Mouse (Mus musculus): ENCODE measurements around the gene Mterf4. TPM values are rescaled to one million over a fixed set of nuclear protein-coding genes. Genes with fewer than 3 reads are reported as not detected.
A peak's percentile ranks its signal among the peaks of the same experiment; 100 is the strongest.
"Not testable (repeated sequence)": the region's sequence is repeated elsewhere in the genome, so short reads cannot be mapped to it uniquely, and the experiment has no call there.

Gene Mterf4
- 10 to 100 TPM; 10.7 to 13.5 (median 11.6) TPM for total RNA-seq (2022)

DNA sequence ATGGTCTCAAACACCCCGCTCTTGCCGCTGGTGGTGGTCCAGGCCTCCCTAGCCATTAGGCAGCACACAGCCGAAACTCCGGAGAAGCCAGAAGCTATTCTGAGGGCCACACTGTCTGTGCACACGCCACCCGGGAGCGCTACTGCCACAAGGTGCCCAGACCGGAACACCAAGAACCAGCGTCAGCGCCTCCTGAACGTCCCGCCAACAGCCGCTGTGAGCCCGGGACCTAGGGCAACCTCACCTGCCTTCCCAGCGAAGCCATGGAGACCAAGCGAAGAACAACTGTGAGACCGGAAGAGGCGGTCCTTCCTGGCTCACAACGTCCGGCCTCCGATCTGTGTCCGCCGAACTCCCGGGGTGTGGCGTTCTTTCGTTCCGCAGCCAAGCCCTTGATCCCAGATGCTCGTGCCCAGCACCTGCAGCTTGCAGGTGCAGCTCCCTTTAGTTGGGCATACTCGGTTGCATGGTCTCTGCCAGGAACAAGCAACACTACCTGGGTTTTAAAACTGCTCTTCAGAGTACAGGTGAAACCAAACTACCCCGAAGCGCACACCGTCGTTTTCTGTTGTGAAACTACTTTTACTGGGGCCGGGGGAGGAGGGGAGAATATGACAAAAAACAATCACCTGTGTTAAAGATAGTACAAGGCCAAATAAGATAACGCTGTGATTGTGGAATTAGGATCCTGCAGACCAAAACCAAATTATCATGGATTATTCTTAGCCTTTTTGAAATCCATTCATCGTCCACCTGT, at the start of gene Mterf4:
Gene Mterf4 (minus strand): TSS at position 335 of the 757 bp plus-strand sequence.
- peak; percentile 57 to 70 for DNase-seq (ENCODE audit: low spot score in 2 of 2)

DNA sequence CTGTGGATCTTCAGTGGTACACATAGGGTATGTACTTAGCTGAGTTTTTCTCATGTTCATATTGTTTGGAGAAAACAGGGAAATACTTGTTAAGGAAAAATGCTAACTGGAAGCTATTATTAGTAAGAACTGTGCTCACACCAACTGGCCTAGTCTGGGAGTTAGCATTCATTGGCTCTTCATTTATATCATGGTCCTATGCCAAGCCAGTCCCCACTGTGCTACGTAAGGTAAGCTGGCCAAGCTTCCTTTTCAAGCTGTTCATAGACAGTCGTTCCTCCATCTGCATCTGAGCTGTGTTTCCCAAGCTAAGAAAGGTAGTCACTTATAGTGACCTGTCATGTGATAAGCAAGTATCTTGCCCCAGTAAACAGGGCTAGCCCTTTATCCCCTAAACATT, 47.0 kb upstream of the Mterf4 start:
- DNase-seq (ENCODE audit: low spot score in 2 of 2), result no peak

DNA sequence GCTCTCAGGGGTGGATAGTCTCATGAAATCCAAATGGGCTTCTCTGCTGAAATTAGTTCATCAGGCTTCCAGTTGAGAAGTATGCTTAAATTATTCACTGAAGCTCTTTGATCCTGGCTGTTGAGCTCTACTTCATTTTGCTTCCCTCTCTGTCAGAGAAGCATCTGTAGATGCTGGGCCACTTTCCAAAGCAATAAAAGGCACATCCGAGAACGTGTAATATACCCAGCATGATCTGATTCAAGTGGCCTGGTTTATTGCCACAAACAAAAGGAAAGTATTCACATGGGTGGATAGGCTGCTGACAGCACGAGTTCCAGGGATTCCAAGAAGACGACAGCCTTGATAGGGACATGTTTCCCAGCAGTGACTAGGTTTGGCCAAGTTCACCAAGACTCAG, 44.0 kb upstream of the Mterf4 start:
- no peak for DNase-seq (ENCODE audit: low spot score in 2 of 2)

DNA sequence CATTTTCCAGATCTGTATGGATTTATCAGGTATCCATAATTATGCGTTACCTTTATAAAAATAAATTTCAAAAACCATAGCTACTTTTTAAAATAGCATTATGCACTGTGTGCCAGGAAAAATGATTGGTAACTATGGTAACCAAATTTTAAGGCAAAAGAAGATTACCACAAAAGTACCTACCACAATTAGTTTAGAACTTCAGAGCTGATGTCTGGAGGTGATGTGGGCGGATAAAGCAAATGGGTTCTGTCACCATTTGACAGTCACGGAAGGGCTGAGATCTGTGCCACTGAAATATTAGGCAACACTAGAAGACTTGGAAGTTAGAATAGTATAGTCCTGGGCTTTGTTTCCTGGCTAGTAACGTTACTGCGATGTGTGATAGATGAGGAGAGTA, 41.5 kb upstream of the Mterf4 start:
- no peak for DNase-seq (ENCODE audit: low spot score in 2 of 2)

DNA sequence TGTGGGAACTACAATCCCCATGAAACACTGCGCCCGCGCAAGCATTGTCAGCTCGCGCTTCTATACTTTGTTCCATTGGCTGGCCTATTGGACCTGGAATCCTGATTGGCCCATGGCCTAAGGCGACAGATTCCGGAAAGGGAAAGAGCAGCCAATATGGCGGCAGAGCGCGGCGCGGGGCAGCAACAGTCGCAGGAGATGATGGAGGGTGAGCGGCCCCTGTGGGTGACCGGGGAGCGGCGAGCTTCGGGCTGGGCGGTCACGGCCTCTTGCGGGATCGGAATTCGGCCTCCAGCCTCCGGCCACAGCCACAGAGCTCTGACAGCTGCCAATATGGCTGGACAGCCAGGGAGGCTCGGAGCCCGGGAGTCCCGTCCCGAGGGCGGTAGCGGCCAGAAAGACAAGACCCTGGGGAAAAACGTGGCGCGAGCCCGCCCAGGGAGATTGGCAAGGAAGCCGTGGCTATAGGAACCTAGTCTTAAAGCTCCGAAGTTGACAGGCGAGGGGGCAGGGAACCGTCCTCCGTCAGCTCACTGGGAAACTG, 37.9 kb upstream of the Mterf4 start:
- peak; percentile 83 to 90 for DNase-seq (ENCODE audit: low spot score in 2 of 2)

DNA sequence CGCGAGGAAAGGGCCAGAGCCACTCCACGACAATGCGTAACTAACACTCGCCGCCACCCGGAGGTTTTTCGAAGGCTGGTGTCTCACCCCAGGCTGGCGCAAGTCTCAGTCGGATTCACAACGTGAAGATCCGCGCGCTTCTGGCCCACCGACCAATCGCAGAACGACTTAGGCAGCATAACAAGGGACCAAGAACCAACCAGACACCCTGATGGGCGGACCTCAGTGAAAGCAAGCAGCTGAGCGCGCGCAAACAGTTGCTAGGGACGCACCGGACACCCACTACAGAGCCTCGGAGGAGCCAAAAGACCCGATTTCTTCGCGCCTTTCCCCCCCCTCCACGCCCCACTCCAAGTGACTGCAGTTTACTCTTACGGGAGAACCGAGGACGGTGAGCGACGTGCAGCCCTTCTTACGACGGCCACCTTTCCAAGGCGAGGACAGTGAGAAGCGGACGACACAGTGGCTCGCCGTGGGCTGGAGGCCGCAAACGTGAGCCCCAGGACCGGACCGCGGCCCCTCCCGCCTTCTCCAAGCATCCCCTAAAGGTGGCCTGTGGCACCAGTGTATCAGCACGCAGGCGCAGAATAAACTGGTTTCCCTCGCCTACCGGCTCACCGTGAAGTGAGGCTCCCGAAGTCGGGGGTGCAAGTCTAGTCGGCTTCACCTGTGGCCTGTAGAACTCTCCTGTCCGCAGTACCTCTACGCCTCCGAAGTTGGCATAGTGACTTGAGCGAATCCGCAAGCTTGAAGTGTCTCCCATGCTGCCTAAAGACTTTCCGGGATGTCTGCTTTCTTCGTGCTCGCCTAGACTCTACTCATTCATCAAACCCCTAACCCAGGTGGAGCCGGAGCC, 37.2 kb upstream of the Mterf4 start, which contains the start of the genes Ppp1r7 and Pask:
Gene Ppp1r7 (plus strand): TSS at position 207 of the 856 bp plus-strand sequence.
Gene Pask (minus strand): TSS at position 835 of the 856 bp plus-strand sequence.
- peak; percentile 86 to 91 for DNase-seq (ENCODE audit: low spot score in 2 of 2)

DNA sequence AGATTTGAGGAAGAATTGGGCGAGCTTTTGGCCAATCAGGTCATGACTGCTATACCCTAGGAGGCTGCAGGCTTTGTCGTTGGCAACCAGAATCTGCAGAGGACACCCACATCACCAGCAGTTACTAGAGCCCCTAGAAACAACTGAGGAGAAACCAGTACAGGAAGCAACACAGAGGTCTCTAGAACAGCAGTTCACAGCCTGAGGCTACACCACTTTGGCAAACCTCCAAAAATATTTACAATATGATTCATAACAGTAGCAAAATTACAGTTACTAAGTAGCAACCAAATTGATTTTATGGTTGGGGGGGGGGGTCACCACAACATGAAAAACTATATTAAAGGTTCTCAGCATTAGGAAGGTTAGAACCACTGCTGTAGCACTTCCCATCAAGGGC, 28.9 kb upstream of the Mterf4 start:
- DNase-seq (ENCODE audit: low spot score in 2 of 2), result no peak

DNA sequence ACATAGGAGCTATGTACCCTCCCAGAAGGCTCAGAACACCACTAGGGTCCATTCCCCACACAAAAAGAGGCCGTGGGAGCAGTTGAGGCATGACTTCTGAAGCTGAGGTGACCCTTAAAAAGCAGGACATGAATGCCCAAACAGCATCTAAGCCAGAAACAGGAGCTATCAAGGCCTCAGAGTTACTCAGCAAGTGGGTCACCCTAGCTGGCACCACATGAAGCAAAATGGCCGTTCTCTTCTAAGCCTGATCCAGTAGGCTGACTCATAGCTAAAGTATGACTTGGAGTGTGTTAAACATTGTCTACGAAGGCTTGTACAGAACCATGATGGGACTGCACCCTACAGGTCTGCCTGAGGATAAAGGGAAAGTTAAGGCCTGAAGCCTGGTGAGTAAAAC, 20.7 kb upstream of the Mterf4 start:
- DNase-seq (ENCODE audit: low spot score in 2 of 2), result no peak

DNA sequence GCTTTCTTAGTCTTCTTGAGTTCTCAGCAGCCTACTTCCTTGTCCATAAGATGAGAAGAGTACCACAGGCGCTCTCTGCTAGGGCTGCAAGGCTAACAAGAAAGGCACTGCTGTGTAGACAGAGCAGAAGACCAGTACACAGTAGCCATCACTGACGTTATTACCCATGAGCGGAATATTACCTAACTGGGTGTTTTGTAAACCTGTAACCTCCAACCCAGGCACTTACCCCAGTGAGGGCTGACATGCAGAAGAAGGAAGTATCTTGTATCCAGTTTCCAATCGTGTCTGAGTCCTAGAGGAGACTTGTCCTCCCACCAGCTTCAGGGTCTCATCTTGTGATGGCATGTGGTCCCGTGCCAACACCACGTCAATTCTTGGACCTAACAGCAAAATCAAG, 18.3 kb upstream of the Mterf4 start:
- no peak for DNase-seq (ENCODE audit: low spot score in 2 of 2)

DNA sequence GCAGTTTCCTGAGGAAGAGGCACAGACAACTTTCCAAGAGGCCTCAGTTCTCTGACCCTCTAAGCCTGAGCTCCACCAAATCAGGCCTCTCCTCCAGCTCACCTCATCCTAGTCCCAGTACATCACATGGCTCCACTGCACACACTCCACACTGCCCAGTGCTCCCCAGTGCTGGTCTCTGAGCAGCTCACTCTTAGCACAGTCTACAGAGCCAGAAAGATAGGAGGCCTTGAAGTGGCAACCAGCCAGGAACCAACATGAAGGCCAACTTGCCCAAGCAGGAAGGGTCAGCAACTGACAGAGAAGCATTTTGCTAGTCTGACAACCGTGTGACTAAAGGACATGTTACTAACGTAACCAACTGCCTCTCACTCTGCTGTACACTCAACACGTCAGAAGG, 5.1 kb downstream of the Mterf4 start:
- no peak for DNase-seq (ENCODE audit: low spot score in 2 of 2)

DNA sequence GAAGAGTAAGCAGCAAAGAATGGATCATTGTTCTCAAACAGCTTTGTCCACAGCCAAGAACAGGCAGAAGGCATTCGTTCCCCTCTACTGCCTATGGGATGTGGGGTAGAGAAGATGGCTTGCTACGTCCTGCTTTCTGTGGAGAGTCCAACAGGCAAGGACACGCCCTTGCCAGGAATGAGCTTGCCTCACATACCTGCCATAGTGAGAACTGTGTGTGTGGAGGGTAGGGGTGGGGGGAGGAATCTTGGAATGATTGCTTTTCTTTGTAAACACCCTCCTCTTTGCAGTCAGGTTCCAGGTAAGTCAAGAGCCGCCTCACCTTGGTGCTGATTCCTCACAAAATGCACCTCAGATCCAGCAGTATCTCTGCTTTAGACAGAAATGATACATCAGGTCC, 5.9 kb downstream of the Mterf4 start:
- DNase-seq (ENCODE audit: low spot score in 2 of 2), result no peak

DNA sequence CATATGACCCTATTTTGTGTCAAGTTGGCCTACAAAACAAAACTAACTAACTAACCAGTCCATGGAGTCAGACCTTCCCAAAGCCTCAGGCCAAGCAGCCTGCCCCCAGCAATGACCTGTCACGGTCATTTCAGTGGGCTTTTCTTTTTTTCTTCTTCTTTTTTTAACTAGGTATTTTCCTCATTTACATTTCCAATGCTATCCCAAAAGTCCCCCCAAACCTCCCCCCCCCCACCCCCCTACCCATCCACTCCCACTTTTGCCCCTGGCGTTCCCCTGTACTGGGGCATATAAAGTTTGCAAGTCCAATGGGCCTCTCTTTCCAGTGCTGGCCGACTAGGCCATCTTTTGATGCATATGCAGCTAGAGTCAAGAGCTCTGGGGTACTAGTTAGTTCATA, 11.2 kb downstream of the Mterf4 start:
- DNase-seq (ENCODE audit: low spot score in 2 of 2), result not testable (repeated sequence)

DNA sequence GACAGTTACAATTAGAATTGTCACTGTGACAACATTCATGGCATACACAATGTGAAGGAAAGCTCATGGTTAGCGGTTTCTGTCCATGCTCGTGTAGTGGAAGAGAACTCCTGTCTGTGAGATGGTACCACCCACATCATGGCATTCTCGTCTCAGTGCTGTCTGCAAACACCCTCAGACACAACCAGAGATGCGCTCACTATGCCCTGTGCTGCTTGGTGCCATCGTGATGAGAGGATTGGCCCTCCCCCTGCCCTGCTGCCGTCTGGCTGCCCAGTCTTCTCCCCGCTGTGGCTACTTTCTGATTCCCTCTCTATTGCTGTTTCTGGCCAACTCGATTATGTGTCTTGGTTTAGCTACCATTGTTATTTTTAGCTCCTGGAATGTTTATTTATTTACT, 13.7 kb downstream of the Mterf4 start:
- no peak for DNase-seq (ENCODE audit: low spot score in 2 of 2)

DNA sequence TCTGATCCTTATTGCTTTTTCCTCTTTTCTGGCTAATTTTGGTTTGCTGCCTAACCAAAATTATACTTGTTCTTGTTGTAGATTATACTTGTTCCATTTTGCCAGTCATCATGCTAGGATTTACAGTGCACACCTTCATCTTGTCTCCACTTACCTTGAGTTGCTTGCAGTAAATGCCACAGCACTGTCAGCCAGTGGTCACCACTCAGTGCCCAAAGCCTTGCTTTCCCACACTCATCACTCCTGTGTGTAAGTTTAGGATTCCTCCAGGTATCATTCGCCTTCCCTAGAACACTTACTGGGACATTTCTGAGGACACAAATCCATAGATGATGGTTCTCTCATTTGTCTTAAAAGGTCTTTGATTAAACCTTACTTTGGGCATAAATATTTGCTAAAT, 14.1 kb downstream of the Mterf4 start:
- no peak for DNase-seq (ENCODE audit: low spot score in 2 of 2)

DNA sequence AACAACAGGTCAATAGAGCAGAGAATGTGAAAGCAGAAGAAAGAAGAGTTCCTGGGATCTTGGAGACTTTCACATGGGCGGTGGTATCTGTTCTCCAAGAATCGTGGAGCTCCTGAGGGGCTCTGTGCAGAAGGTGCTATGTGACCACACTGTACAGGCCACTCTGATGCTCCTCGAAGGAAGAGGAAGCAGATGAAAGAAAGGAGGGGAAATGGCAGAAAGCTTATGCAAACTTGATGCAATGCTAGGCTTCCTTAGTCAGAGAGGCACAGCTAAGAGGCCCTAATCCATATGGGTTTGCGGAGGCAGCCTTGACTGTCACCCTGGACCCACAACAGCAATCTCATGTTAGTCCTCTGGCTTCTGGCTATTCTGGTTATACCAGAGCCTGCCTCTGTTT, 14.8 kb downstream of the Mterf4 start:
- DNase-seq (ENCODE audit: low spot score in 2 of 2), result no peak

DNA sequence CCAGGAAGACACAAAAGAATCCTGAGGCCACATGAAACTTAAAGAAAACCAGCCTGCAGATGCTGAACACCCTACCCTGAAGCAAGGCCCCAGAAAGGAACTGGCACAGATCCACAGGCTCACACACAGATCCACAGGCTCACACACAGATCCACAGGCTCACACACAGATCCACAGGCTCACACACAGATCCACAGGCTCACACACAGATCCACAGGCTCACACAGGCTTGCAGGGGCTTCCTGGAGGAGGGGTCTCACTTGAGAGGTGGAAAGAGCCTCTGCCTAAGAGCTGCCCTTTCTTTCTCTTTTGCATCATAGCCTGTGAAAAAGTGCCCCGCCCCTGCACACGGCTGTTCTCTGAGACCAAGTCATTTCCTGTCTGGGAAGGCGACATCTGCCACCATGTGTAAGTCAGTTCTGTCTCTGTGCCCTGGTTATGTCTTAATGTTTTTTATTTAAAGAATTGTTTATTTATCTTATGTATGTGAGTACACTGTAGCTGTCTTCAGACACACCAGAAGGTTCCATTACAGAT, 16.0 kb downstream of the Mterf4 start:
- DNase-seq (ENCODE audit: low spot score in 2 of 2), result no peak

DNA sequence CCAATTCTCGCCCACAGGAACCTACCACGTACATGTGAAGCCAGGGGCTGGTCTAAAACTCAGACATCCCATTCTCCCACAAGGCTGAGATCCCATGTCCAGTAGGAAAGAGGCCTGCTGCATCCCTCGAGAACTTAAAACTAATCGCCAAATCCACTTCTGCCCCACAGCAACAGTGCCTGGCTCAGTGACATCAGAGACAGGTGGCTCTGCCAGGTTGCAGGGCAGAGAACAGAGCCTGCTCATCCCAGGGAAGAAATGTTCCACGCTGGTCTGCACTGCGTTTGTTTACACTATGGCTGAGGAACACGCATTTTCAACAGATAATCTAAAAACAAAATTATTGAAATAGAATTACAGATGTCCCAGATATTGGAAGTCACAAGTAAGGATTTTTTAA, 28.7 kb downstream of the Mterf4 start:
- DNase-seq (ENCODE audit: low spot score in 2 of 2), result no peak

DNA sequence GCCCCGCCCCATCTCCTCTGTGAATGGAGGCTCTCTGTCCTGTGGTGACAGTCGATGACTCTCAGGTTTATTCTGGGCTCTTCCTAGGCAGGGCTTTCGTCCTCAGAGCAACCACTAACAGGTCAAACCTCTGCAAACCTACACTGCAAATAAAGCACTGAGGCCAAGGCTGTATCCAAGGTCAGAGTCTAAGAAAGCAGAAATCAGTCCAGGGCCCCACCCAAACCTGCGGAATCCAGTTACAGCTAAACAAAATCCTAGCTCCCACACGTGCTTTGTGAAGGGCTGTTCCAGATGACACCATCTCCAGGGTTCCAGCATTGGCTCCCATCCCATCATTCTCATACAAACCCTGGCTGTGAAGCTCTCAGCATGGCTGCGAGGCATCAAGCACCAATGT, 30.2 kb downstream of the Mterf4 start:
- no peak for DNase-seq (ENCODE audit: low spot score in 2 of 2)

DNA sequence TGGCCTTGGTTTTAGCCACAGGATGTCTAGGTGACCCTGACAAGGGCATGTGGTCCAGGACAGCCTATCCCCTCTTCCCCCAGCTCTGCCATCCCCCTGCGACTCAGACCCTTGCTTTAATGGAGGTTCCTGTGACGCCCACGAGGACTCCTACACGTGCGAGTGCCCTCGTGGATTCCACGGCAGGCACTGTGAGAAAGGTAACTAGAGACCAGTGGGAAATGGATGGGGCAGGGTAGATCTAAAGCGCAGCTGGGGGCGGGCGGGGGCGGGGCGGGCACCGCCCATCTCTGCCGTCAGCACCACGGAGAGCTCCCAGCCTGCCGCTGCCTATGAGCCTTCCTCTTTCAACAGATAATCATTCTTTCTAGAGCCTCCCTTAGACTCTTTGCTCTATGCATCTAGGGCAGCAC, 33.3 kb downstream of the Mterf4 start:
- DNase-seq (ENCODE audit: low spot score in 2 of 2), result no peak

DNA sequence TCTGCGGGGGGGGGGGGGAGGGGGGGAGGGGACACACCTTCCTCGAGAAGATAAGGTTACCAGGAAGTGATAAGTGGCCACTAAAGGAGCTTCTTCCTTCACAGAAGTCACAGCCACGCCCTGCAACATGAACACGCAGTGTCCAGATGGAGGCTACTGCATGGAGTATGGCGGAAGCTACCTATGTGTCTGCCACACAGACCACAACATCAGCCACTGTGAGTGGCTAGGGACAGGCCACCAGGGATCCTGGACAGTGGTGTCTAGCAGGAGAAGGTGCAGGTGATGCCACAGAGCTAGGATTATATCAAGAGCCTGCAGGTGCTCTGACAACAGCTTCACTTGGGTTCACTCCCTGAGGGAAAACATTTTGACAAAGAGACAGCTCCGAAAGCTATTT, 34.0 kb downstream of the Mterf4 start:
- no peak for DNase-seq (ENCODE audit: low spot score in 2 of 2)

DNA sequence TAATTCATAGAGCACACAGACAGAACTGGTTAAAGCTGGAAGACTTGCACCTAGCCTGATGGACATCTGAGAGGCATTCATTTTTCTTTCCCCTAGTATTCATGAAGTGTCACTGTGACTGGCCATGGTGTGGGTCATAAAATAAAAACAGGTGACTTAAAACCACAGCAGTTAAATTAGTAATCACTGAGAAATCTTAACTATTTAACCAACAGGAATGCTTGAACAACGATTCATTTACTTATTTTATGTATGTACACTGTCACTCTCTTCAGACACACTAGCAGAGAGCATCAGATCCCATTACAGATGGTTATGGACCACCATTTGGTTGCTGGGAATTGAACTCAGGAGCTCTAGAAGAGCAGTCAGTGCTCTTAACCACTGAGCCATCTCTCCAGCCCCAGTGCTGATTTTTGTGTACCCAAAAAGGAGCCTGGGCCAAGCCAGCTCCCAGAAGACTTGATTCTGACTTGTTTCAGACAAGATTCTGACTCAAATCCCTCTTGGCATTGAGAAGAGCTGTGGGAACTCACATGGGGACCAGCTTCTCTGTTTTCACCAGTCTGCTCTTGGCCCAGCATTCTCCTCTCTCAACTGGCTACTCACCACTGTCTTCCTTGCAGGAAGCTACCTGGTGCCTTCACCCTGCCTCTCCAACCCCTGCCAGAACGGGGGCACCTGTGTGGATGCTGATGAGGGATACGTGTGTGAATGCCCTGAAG, 35.0 kb downstream of the Mterf4 start:
- no peak for DNase-seq (ENCODE audit: low spot score in 2 of 2)
